Mouse (Mus musculus) thymus, adult 2 months (tissue): ENCODE results near the gene Acer2.

ENCODE experiments used
- CTCF ChIP-seq: fragments of 200-500 bp; IDR thresholded peaks from 2 replicates; pipeline ENCODE4 v1.5.1; 2012; ENCODE audit warnings: mild to moderate bottlenecking, control low read depth, low read length, moderate library complexity, borderline replicate concordance; ENCODE audit not compliant: control insufficient read depth, poor library complexity, insufficient read depth; ENCODE audit errors: extremely low read depth
- POLR2A ChIP-seq: fragments of 200-500 bp; IDR thresholded peaks from 2 replicates; pipeline ENCODE4 v1.6.1; 2012; ENCODE audit warnings: mild to moderate bottlenecking, low read length, control low read depth, moderate library complexity; ENCODE audit not compliant: control insufficient read depth, poor library complexity, insufficient read depth; ENCODE audit errors: extremely low read depth

DNA sequence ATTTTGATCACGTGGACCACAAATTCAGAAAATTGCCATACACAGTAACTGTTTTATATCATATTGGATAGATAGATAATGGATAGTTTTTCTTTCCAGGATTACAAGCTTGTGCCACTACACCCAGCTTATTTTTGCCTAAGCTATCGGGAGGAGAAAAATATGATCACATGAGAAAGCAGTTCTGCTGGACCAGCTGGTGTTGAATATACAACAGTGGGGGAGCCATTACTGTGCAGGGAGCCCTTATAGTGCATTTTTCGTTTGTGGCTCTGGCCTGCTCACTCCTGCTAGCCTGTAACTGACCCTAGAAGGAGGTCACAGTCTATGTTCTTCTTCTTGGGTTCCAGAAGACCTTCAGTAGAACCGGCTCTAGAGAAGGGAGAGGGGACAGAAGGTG lies 1.1 kb upstream of the Acer2 start:
- TF ChIP-seq CTCF = no peak
- TF ChIP-seq POLR2A = no peak
